Mouse (Mus musculus) ES-E14 (cell line): ENCODE measurements around the gene Rpl13a.

ENCODE experiments used
- MAFK ChIP-seq: IDR thresholded peaks from 2 replicates; pipeline ENCODE4 v1.6.1; 2014; ENCODE audit warnings: mild to moderate bottlenecking, low read depth, low read length, inconsistent platforms; ENCODE audit not compliant: insufficient read depth
- ZC3H11A ChIP-seq: IDR thresholded peaks from 2 replicates; pipeline ENCODE4 v1.6.1; 2012; ENCODE audit warnings: low read depth, mild to moderate bottlenecking, inconsistent platforms, low read length, borderline replicate concordance

DNA sequence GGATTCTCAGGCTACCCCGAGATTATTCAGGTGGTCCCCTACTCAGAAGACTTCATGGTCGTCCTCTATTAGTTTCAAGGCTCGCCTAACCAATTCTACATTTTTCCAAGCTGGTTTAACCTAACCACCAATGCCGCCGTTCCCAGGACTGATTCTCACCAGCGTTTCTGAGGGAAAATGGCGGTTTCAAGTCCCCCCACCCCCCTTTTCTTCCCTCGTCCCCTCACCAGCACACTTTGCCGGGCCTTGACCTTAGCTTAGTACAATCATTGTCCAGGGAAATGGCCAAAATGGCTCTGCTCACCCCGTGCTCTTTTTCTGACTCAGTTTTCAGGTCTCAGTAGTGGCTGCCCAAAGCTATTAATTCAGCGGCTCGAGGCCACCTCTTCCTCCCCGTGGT is 46.8 kb upstream of the Rpl13a start:
- TF ChIP-seq ZC3H11A (no peak), MAFK (no peak)
